Mouse (Mus musculus): ENCODE results near the gene Rars. TPM values are rescaled to one million over a fixed set of nuclear protein-coding genes. Genes with fewer than 3 reads are reported as not detected.

The Rars gene
- polyA plus RNA-seq (2015; fragmentation: Illumina TruSeq; extraction: RNeasy Lipid Tissue Mini Kit (QIAGEN cat#74804); ENCODE audit: insufficient read depth, low replicate concordance) = 88.8 TPM

GRCm38 (mm10) chr11:35834022-35834760 is at the start of gene Rars:
TSS of gene Rars (minus strand) at chr11:35834506.

GRCm38 (mm10) chr11:35798874-35799273 is 35.4 kb downstream of the Rars start, which contains the start of gene Fbll1:
TSS of gene Fbll1 (minus strand) at chr11:35798884.

GRCm38 (mm10) chr11:35769188-35769745 is 65.0 kb downstream of the Rars start, which contains the start of gene Pank3:
TSS of gene Pank3 (plus strand) at chr11:35769484.

Other genes with a start within 250 kb of the Rars start
- 40.2 TPM for gene Pank3, start 65.0 kb downstream of the Rars start, polyA plus RNA-seq (2015; fragmentation: Illumina TruSeq; extraction: RNeasy Lipid Tissue Mini Kit (QIAGEN cat#74804); ENCODE audit: insufficient read depth, low replicate concordance)
- not detected for gene Fbll1, start 35.6 kb downstream of the Rars start, polyA plus RNA-seq (2015; fragmentation: Illumina TruSeq; extraction: RNeasy Lipid Tissue Mini Kit (QIAGEN cat#74804); ENCODE audit: insufficient read depth, low replicate concordance)
- gene Wwc1, start 146.0 kb upstream of the Rars start, polyA plus RNA-seq (2015; fragmentation: Illumina TruSeq; extraction: RNeasy Lipid Tissue Mini Kit (QIAGEN cat#74804); ENCODE audit: insufficient read depth, low replicate concordance) = 0.19 TPM